Mouse (Mus musculus) lung, embryonic 14.5 days (tissue): ENCODE results near the gene Cdca7. TPM values are rescaled to one million over a fixed set of nuclear protein-coding genes. Genes with fewer than 3 reads are reported as not detected.

ENCODE experiments used
- ATAC-seq: fragments of 200-750 bp; cut with Nextera tagmentation; 2 replicates; pipeline ENCODE4 v1.8.0; 2017; ENCODE audit warnings: mild to moderate bottlenecking, moderate TSS enrichment, moderate library complexity; ENCODE audit not compliant: insufficient read depth
- DNase-seq: peaks from one replicate; pipeline ENCODE4 v3.0.0-alpha.2; 2015
- H3K27ac ChIP-seq: fragments of 300-500 bp; sonication (generic); 2 replicates; pipeline ENCODE4 v1.5.1; 2014; ENCODE audit warnings: low read depth, mild to moderate bottlenecking, moderate library complexity
- H3K27me3 ChIP-seq: fragments of 300-500 bp; sonication (generic); 2 replicates; pipeline ENCODE4 v1.6.1; 2014; ENCODE audit warnings: low read length, control low read depth; ENCODE audit not compliant: insufficient read depth
- H3K36me3 ChIP-seq: fragments of 300-500 bp; sonication (generic); 2 replicates; pipeline ENCODE4 v1.6.1; 2014; ENCODE audit warnings: control low read depth; ENCODE audit not compliant: insufficient read depth
- H3K4me1 ChIP-seq: fragments of 300-500 bp; sonication (generic); 2 replicates; pipeline ENCODE4 v1.6.1; 2014; ENCODE audit warnings: antibody characterized with exemption, control low read depth; ENCODE audit not compliant: insufficient read depth
- H3K4me2 ChIP-seq: fragments of 300-500 bp; sonication (generic); 2 replicates; pipeline ENCODE4 v1.6.1; 2014; ENCODE audit warnings: mild to moderate bottlenecking
- H3K4me3 ChIP-seq: fragments of 300-500 bp; sonication (generic); 2 replicates; pipeline ENCODE4 v1.5.1; 2014; ENCODE audit warnings: low read depth, low read length
- H3K9ac ChIP-seq: fragments of 300-500 bp; sonication (generic); 2 replicates; pipeline ENCODE4 v1.6.1; 2014
- H3K9me3 ChIP-seq: fragments of 300-500 bp; sonication (generic); 2 replicates; pipeline ENCODE4 v1.6.1; 2016; ENCODE audit warnings: low read depth, low read length, control low read depth
- CTCF ChIP-seq: IDR thresholded peaks from 2 replicates; pipeline ENCODE4 v1.5.1; 2016; ENCODE audit warnings: antibody characterized with exemption, low read depth
- WGBS: fragments of 180-500 bp; shearing (Covaris S2); extraction: QIAGEN DNeasy Blood & Tissue Kit; methylation state at CpG from one replicate; pipeline ENCODE4 v1.1.7; 2014; 5-methylcytosine and 5-hydroxymethylcytosine counted together
- polyA plus RNA-seq: library from polyadenylated mRNA; unstranded; fragments of >200 nt; fragmentation: Nextera tagmentation; extraction: Ambion mirVana; gene quantifications from 2 replicates; pipeline ENCODE4 v1.2.1, GENCODE M21; 2014

The Cdca7 gene
- polyA plus RNA-seq, 1 experiment from 2014 or later, result 188 TPM

DNA sequence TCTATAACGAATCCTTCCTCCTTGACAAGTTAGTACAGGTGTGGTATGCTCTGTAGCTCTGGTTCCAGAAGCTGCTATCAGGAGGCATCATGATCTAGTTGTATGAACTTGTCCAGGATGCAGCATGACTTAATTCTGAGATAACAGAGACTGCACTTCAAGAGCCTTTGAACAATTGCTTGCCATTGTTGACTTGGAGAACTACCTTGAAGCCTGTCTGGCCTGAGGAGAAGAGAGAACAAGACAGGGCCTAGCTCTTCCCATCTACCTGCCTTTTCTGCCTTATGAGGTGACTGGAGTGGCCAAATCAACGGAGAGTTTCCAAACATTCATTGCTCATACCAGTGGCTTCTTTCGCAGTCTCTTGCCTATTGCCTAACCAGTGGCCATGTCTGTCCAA lies 29.9 kb upstream of the Cdca7 start:
- H3K4me1 ChIP-seq, result no peaks in the 10 kb centered on the region
- DNase-seq (no peak), ATAC-seq (no peak)
- WGBS, result 79% methylated on average over 3 of the region's 3 CpGs
- no peak overlapping the region for H3K27ac ChIP-seq
- H3K36me3 ChIP-seq, result peaks cover 6% of the 10 kb centered on the region; the same call in 1 of the 2 replicates
- no peak overlapping the region for H3K9ac ChIP-seq
- no peak for TF ChIP-seq CTCF
- no peaks in the 10 kb centered on the region for H3K27me3 ChIP-seq
- no peaks in the 10 kb centered on the region for H3K9me3 ChIP-seq
- H3K4me3 ChIP-seq, result no peak overlapping the region
- H3K4me2 ChIP-seq, result no peak overlapping the region

DNA sequence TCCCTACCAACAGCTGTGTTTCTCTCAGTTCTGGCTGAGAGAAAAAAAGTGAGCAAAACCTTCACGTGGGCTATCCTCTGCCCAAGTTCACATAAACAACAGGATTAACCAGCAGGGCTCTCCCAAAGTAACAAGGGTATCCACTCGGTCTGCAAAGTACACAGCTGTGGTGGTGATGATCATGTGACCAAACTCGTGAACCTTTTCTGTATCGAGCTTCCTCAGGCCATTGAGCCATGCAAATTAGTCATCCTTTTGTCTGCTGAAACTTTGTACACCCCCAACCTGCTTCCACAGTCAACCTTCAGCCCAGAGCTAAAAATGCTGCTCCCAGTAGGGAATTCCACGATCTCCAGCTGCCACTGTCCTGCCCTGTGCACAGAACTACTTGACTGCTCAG lies 29.3 kb upstream of the Cdca7 start:
- no peak overlapping the region for H3K4me2 ChIP-seq
- H3K27me3 ChIP-seq, result no peaks in the 10 kb centered on the region
- no peak overlapping the region for H3K9ac ChIP-seq
- 39% methylated on average over 5 of the region's 5 CpGs for WGBS
- no peaks in the 10 kb centered on the region for H3K9me3 ChIP-seq
- H3K4me1 ChIP-seq, result no peaks in the 10 kb centered on the region
- no peak for ATAC-seq
- no peak overlapping the region for H3K4me3 ChIP-seq
- no peak for TF ChIP-seq CTCF
- no peak for DNase-seq
- H3K27ac ChIP-seq, result no peak overlapping the region
- H3K36me3 ChIP-seq, result peaks cover under 1% of the 10 kb centered on the region; the same call in 1 of the 2 replicates

DNA sequence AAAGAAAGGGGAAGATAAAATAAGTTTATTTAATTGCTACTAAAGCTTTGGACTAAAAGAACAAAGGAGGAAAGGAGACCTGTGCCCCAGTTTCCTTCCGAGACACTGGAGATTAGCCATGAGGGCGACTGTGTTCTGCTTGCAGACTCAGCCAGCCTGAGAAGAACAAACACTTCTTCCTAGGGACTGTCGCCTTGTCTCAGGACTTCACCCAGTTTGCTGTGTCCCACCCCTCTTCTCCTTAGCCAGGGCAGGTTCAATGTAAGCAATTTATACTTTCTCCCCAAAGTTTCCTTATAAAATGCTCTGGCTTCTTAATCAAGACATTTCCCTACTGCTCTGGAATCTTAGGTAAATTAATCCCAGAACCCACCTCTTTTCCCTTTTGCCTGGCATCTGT lies 22.4 kb upstream of the Cdca7 start:
- Histone ChIP-seq H3K27ac (0 out of 2 replicates have a peak overlapping the region, but pooled peaks have one; percentile 9), H3K4me1 (no peaks in the 10 kb centered on the region; the same call in 1 of the 2 replicates), H3K4me3 (no peak overlapping the region), H3K4me2 (no peak overlapping the region), H3K9ac (no peak overlapping the region), H3K36me3 (no peaks in the 10 kb centered on the region), H3K9me3 (no peaks in the 10 kb centered on the region), H3K27me3 (no peaks in the 10 kb centered on the region)
- ATAC-seq (no peak), DNase-seq (no peak)
- TF ChIP-seq CTCF, result no peak
- WGBS, result 37% methylated on average over 3 of the region's 3 CpGs

DNA sequence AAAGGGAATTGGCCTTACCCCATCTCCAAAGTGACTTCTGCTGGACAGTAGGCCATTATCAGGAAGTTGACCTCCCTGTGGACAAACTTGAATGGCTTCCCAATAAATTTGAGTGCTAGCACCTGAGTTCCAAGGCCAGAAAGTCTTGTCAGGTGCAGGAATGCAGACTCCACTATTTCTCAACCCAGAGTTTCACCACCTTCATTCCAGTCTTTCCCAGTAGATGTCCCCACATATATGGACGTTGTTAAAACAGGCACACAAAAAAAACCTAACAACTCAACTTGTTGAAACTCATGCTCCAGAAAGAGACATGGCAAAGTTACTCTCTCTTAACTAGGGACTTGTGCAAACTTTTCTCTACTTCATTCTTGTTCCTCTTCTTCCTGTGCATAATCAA lies 19.8 kb upstream of the Cdca7 start:
- H3K4me1 ChIP-seq, result no peaks in the 10 kb centered on the region; the same call in 1 of the 2 replicates
- ATAC-seq (no peak), DNase-seq (no peak)
- H3K27me3 ChIP-seq, result no peaks in the 10 kb centered on the region
- no peak overlapping the region for H3K4me3 ChIP-seq
- no peaks in the 10 kb centered on the region for H3K9me3 ChIP-seq
- WGBS, result 50% methylated on average over 1 of the region's 1 CpGs
- no peak for TF ChIP-seq CTCF
- H3K36me3 ChIP-seq, result no peaks in the 10 kb centered on the region
- no peak overlapping the region for H3K9ac ChIP-seq
- H3K4me2 ChIP-seq, result no peak overlapping the region
- H3K27ac ChIP-seq, result no peak overlapping the region; the same call in 1 of the 2 replicates

DNA sequence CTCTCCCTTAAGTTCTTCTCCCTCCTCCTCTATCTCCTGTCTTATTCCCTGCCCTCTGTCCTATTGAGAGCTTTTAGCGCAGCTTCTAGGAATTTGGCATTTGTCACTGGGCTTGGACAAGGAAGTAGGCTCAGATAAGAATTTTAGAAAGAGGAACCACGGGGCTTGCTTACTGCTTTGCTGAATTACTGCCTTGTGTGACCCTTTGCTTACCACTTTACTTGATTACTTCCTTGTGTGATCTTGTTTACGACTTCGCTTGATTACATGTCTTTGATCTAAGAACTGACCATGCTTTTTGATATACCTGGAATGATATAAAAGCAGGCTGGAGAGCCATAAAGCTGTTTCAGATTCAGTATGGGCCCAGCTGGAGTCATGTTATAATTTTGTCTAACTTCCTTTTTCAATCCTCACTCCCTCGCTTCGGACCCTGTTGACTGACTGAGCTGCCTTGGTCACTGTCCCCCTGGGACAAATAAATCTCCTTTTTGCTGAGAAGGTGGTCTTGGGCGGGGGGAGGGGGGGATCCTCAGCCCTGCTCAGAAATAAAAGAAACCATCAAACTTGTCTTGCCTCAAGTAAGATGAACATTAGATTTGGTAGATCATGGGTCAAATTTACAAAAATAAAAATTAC lies 11.5 kb upstream of the Cdca7 start:
- DNase-seq (no peak), ATAC-seq (no peak)
- Histone ChIP-seq H3K4me1 (no peaks in the 10 kb centered on the region), H3K9me3 (no peaks in the 10 kb centered on the region), H3K4me3 (no peak overlapping the region), H3K27me3 (no peaks in the 10 kb centered on the region), H3K9ac (no peak overlapping the region), H3K36me3 (no peaks in the 10 kb centered on the region), H3K4me2 (no peak overlapping the region), H3K27ac (no peak overlapping the region)
- TF ChIP-seq CTCF, result no peak
- 54% methylated on average over 7 of the region's 7 CpGs for WGBS

DNA sequence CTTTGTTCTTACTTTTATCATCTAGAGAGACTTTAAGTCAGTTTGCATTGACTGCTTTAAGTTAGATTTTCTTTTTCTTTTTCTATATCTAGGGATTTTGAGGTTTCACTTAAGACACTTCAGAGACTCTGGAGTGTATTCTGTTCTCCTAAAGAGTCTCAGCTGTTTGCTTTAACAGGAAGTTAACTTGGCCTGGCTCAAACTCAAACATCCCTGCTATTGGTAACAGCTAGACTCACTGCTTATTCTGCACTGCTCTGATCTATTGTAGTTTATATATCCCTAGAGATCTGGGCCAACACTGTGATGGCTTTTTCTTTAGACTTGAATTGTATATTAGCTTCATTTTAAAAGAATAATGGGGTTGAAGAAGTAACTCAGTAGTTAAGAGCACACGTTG lies 8.4 kb upstream of the Cdca7 start:
- 68% methylated on average over 1 of the region's 1 CpGs for WGBS
- DNase-seq (peak; percentile 51), ATAC-seq (no peak)
- no peak overlapping the region for H3K4me3 ChIP-seq
- H3K27ac ChIP-seq, result no peak overlapping the region
- no peak overlapping the region for H3K4me2 ChIP-seq
- no peak for TF ChIP-seq CTCF
- H3K4me1 ChIP-seq, result no peaks in the 10 kb centered on the region
- no peak overlapping the region for H3K9ac ChIP-seq
- no peaks in the 10 kb centered on the region for H3K9me3 ChIP-seq
- H3K36me3 ChIP-seq, result no peaks in the 10 kb centered on the region
- H3K27me3 ChIP-seq, result no peaks in the 10 kb centered on the region

DNA sequence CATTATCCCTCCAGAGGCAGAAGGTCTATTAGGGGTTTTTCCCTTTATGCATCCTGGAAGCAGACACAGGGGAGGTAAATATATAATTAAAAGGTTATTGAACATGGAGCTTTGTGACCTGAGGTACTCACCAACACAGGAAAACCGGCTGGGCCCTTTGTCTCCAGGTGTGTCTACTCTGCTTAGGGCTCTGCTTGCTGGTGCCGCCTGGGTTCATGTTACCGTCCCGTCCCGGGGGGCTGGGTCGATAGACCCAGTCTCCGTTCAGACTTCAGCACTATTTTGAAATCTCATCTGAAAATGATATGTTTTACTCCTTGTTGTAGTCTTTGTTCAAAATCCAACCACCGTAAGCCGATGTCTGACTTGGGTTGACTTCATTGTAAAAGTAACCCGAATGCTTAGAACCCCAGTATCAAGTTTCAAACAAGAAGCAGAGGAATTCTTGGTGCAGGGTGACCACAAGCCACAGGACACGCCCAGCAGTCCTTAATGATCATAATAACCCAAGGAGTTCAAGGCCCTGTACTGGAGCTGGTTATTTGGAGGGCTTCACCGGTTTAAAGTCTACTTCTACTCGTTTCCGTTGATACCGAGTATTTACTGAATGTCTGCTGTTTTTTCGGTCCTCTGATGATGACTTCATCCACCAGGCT lies 4.4 kb upstream of the Cdca7 start:
- Histone ChIP-seq H3K27me3 (no peaks in the 10 kb centered on the region), H3K4me1 (no peaks in the 10 kb centered on the region), H3K9me3 (no peaks in the 10 kb centered on the region), H3K36me3 (no peaks in the 10 kb centered on the region), H3K9ac (no peak overlapping the region), H3K4me2 (no peak overlapping the region), H3K4me3 (no peak overlapping the region), H3K27ac (no peak overlapping the region)
- WGBS, result 54% methylated on average over 16 of the region's 16 CpGs
- DNase-seq (no peak), ATAC-seq (no peak)
- no peak for TF ChIP-seq CTCF
